Mouse (Mus musculus): ENCODE measurements around the gene Trabd2b.

DNA sequence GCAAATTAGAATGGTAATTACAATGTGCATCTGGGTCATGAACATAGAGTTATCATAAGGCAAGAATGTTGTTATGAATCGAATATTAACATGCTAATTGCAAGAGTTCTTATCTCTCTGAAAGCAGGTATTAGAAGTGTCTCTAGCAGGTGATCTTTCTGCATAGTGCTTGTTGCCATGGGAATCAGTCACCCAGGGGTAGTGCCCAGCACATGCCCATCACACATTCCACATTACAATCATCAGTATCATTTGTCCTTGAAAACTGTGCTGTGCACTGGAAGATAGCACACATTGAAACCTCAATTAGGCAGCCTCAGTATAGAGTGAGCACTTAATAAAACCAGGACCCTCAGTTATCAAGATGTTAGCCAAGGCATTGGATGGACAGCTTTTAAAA, 26.9 kb downstream of the Trabd2b start:
- TF ChIP-seq POLR2A (IDR thresholded peaks at IDR 0.05; ENCODE audit: control insufficient read depth, low read depth, low read length) (no peak), CTCF (IDR thresholded peaks at IDR 0.05; ENCODE audit: control insufficient read depth, insufficient read depth, insufficient replicate concordance, low read depth, low read length) (no peak)

Data from testis, adult 2 months (tissue).